Mouse (Mus musculus) cerebellum, adult 2 months (tissue): ENCODE results near the gene Pde7b. TPM values are rescaled to one million over a fixed set of nuclear protein-coding genes. Genes with fewer than 3 reads are reported as not detected.
A peak's percentile ranks its signal among the peaks of the same experiment; 100 is the strongest.

Experiments used
- DNase-seq, 2 experiments: peaks; one replicate each; pipeline ENCODE4 v3.0.0; 2021
- H3K27ac ChIP-seq: fragments of 200-500 bp; 2 replicates; pipeline ENCODE4 v1.5.1; 2012; ENCODE audit warnings: low read length, control low read depth, inconsistent platforms; ENCODE audit not compliant: insufficient read depth
- H3K27me3 ChIP-seq: fragments of 200-500 bp; 2 replicates; pipeline ENCODE4 v1.6.1; 2012; ENCODE audit warnings: inconsistent platforms, mild to moderate bottlenecking, low read length, moderate library complexity; ENCODE audit not compliant: control insufficient read depth, insufficient read depth
- H3K4me1 ChIP-seq: fragments of 200-500 bp; 2 replicates; pipeline ENCODE4 v1.6.1; 2011; ENCODE audit warnings: low read length; ENCODE audit not compliant: control insufficient read depth, insufficient read depth
- H3K4me3 ChIP-seq: fragments of 200-500 bp; replicated peaks from 2 replicates; pipeline ENCODE3; 2011; ENCODE audit warnings: mild to moderate bottlenecking, low read depth, low read length, control low read depth; ENCODE audit not compliant: insufficient read depth
- CTCF ChIP-seq: fragments of 200-500 bp; IDR thresholded peaks from 2 replicates; pipeline ENCODE4 v1.5.1; 2011; ENCODE audit warnings: low read depth, mild to moderate bottlenecking, control low read depth, low read length, moderate library complexity, borderline replicate concordance; ENCODE audit not compliant: insufficient read depth
- POLR2A ChIP-seq: fragments of 200-500 bp; IDR thresholded peaks from 2 replicates; pipeline ENCODE4 v1.6.1; 2011; ENCODE audit warnings: low read length, control low read depth, borderline replicate concordance; ENCODE audit not compliant: insufficient read depth
- WGBS: fragments of 180-500 bp; shearing (Covaris S2); methylation state at CpG from one replicate; pipeline ENCODE4 v1.1.7; 2018; 5-methylcytosine and 5-hydroxymethylcytosine counted together
- polyA plus RNA-seq: library from polyadenylated mRNA; depleted of rRNA; stranded (reverse); fragments of >200 nt; gene quantifications from 2 replicates; pipeline ENCODE4 v1.2.3, GENCODE M21; 2012

The Pde7b gene
- polyA plus RNA-seq, 1 experiment, result 8.5 TPM

GRCm38 (mm10) chr10:20398224-20398623 is 326.7 kb downstream of the Pde7b start:
- no peak overlapping the region for H3K27ac ChIP-seq
- no peak overlapping the region for H3K4me3 ChIP-seq
- 85% methylated on average over 6 of the region's 6 CpGs for WGBS
- TF ChIP-seq POLR2A, result no peak
- no peak for TF ChIP-seq CTCF
- DNase-seq, result no peak
- no peaks in the 10 kb centered on the region for H3K4me1 ChIP-seq
- H3K27me3 ChIP-seq, result no peaks in the 10 kb centered on the region

DNA sequence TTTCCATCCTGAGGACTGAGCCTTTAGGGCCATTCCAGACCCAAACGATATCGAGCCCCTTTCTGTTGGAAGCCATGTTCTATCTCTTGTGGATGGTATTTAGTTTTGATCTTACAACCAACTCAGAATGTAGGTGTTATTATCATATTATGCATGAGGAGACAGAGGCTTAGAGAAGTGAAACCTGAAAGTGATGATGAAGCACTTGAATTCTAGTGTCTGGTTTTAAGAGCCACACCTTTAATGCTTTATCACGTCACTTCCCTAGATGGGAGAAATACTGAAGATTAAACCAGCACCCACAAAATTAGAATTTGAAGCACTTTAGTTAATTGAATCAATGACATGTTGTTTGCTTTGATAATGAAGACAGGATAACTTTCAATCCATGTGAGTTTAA is 329.1 kb downstream of the Pde7b start:
- no peak for TF ChIP-seq POLR2A
- TF ChIP-seq CTCF, result no peak
- Histone ChIP-seq H3K27me3 (no peaks in the 10 kb centered on the region), H3K4me3 (no peak overlapping the region), H3K27ac (no peak overlapping the region), H3K4me1 (no peaks in the 10 kb centered on the region)
- DNase-seq, result no peak
- WGBS, result 96% methylated on average over 3 of the region's 3 CpGs

DNA sequence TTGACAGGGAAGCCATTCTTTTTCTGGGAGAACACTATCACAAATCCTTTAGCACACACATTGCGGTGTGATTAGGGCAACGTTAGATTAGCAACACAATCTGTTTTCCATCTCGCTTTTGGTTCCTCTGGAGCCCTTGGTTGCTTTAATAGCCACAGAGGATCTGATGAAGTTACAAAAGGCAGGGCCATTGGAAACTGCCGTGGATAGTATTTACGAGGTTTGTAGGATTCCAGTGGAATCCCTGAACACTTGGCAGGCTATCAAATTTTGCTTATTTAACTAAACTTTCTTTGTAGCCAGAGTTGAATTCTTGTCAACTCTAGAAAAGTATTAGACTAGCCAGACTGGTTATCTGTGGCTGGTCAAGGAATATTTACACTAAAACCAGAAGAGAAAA is 330.1 kb downstream of the Pde7b start:
- no peak overlapping the region for H3K4me3 ChIP-seq
- TF ChIP-seq CTCF (no peak), POLR2A (no peak)
- no peak for DNase-seq
- 78% methylated on average over 5 of the region's 5 CpGs for WGBS
- no peaks in the 10 kb centered on the region for H3K4me1 ChIP-seq
- H3K27ac ChIP-seq, result no peak overlapping the region
- H3K27me3 ChIP-seq, result no peaks in the 10 kb centered on the region

GRCm38 (mm10) chr10:20390568-20390967 is 334.3 kb downstream of the Pde7b start:
- Histone ChIP-seq H3K4me1 (no peaks in the 10 kb centered on the region), H3K27me3 (no peaks in the 10 kb centered on the region), H3K4me3 (no peak overlapping the region), H3K27ac (no peak overlapping the region)
- TF ChIP-seq POLR2A (no peak), CTCF (no peak)
- WGBS, result 65% methylated on average over 3 of the region's 3 CpGs
- no peak for DNase-seq

- no peak for DNase-seq
- 77% methylated on average over 6 of the region's 6 CpGs for WGBS
- H3K27ac ChIP-seq, result no peak overlapping the region
These were observed 342.0 kb downstream of the Pde7b start for GRCm38 (mm10) chr10:20382807-20383419.

GRCm38 (mm10) chr10:20381352-20381751 is 343.5 kb downstream of the Pde7b start:
- no peaks in the 10 kb centered on the region for H3K27me3 ChIP-seq
- TF ChIP-seq POLR2A (no peak), CTCF (no peak)

More at GRCm38 (mm10) chr10:20382807-20383419, 342.0 kb downstream of the Pde7b start:
- Histone ChIP-seq H3K4me1 (peaks cover 6% of the 10 kb centered on the region), H3K27me3 (no peaks in the 10 kb centered on the region), H3K4me3 (no peak overlapping the region)
- TF ChIP-seq POLR2A, result no peak
- no peak for TF ChIP-seq CTCF

GRCm38 (mm10) chr10:20380798-20381197 is 344.1 kb downstream of the Pde7b start:
- no peak overlapping the region for H3K27ac ChIP-seq
- TF ChIP-seq CTCF (no peak), POLR2A (no peak)
- peak; percentile 15 to 17 for DNase-seq
- no peaks in the 10 kb centered on the region for H3K27me3 ChIP-seq
- H3K4me3 ChIP-seq, result no peak overlapping the region
- 47% methylated on average over 3 of the region's 3 CpGs for WGBS
- H3K4me1 ChIP-seq, result peaks cover 6% of the 10 kb centered on the region

More at GRCm38 (mm10) chr10:20381352-20381751, 343.5 kb downstream of the Pde7b start:
- H3K4me1 ChIP-seq, result peaks cover 6% of the 10 kb centered on the region
- H3K4me3 ChIP-seq, result no peak overlapping the region
- 91% methylated on average over 3 of the region's 3 CpGs for WGBS
- H3K27ac ChIP-seq, result no peak overlapping the region
- DNase-seq, result no peak

DNA sequence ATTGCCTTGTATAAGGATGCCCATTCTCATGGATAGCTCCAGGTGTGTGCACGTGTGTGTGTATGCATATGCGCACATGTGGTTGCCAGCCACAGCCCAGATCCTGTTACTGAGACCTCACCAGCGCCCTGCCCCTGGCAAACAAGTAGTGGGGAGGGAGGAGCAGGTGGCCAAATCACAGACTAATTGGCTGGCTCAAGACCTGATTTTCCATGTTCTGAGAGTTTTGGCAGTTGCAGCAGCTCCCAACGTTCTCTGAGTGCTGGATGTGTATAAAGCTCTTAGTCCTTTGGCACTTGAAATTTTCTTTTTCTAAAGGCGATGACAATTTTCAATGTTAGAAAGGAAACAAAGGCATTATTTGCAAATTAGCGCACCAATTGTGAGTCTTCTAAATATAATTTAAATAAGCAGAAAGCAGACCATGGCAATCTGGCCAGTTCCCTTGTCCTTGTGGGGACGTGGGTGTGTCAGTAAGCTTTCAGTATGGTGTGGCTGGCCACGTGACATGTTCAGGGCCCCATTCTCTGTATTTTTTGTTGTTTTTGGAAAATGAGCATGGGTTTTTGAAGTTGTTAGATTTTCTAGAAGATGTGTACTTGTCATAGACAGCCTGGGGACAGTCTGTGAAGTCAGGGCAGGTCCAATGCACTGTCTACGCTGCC is 345.7 kb downstream of the Pde7b start:
- DNase-seq, result no peak
- no peak overlapping the region for H3K4me3 ChIP-seq
- H3K27ac ChIP-seq, result no peak overlapping the region
- TF ChIP-seq POLR2A (no peak), CTCF (no peak)
- peaks cover 6% of the 10 kb centered on the region for H3K4me1 ChIP-seq
- H3K27me3 ChIP-seq, result no peaks in the 10 kb centered on the region
- 42% methylated on average over 9 of the region's 9 CpGs for WGBS
